Mouse (Mus musculus) liver, adult 2 months (tissue): ENCODE results near the gene Rpusd2.

ENCODE experiments used
- CTCF ChIP-seq: fragments of 200-500 bp; IDR thresholded peaks from 2 replicates; pipeline ENCODE4 v1.5.1; 2011; ENCODE audit warnings: low read depth, low read length, control low read depth
- POLR2A ChIP-seq: fragments of 200-500 bp; IDR thresholded peaks from 2 replicates; pipeline ENCODE4 v1.6.1; 2011; ENCODE audit warnings: low read length, control low read depth; ENCODE audit not compliant: insufficient read depth; ENCODE audit errors: extremely low read depth

- TF ChIP-seq CTCF (no peak), POLR2A (no peak)
These were observed 15.6 kb downstream of the Rpusd2 start for GRCm38 (mm10) chr2:119050132-119050650.
